ENCODE assay signal across 8 mouse cellular contexts in genomic region chr3:27782056-27782765, GRCm38 (mm10).
DNase-seq lines count a peak whose midpoint lies in the region; ATAC-seq lines count a peak whose summit lies in the region.

No protein-coding gene starts in this region.

- H3K9ac ChIP-seq in hindbrain, embryonic 13.5 days = no peak overlapping the region
- H3K9ac ChIP-seq in midbrain, embryonic 12.5 days (replicated peaks) = peak overlapping the region; percentile 26; the same call in 1 of the 2 replicates
- no peak overlapping the region for H3K9ac ChIP-seq in liver, embryonic 11.5 days (ENCODE audit: low read depth, low read length)

- H3K4me1 ChIP-seq in hindbrain, embryonic 13.5 days (replicated peaks) = peaks cover 27% of the 10 kb centered on the region
- H3K4me1 ChIP-seq in midbrain, embryonic 12.5 days = peaks cover 34% of the 10 kb centered on the region
- peaks cover 2% of the 10 kb centered on the region for H3K4me1 ChIP-seq in liver, embryonic 11.5 days (replicated peaks; ENCODE audit: control insufficient read depth, insufficient read depth, low read length)

- no peak overlapping the region for H3K4me3 ChIP-seq in hindbrain, embryonic 13.5 days
- no peak overlapping the region for H3K4me3 ChIP-seq in midbrain, embryonic 12.5 days
- H3K4me3 ChIP-seq in liver, embryonic 11.5 days (ENCODE audit: low read depth, low read length) = no peak overlapping the region

- H3K4me2 ChIP-seq in hindbrain, embryonic 13.5 days = peak overlapping the region; percentile 37
- peak overlapping the region; percentile 27 for H3K4me2 ChIP-seq in midbrain, embryonic 12.5 days (replicated peaks)
- no peak overlapping the region for H3K4me2 ChIP-seq in liver, embryonic 11.5 days

- no peaks in the 10 kb centered on the region for H3K27me3 ChIP-seq in hindbrain, embryonic 13.5 days
- no peaks in the 10 kb centered on the region for H3K27me3 ChIP-seq in midbrain, embryonic 12.5 days
- no peaks in the 10 kb centered on the region for H3K27me3 ChIP-seq in liver, embryonic 11.5 days (replicated peaks; ENCODE audit: control insufficient read depth, insufficient read depth, low read length)

- no peaks in the 10 kb centered on the region for H3K36me3 ChIP-seq in hindbrain, embryonic 13.5 days
- no peaks in the 10 kb centered on the region for H3K36me3 ChIP-seq in midbrain, embryonic 12.5 days
- no peaks in the 10 kb centered on the region for H3K36me3 ChIP-seq in liver, embryonic 11.5 days (ENCODE audit: control insufficient read depth, insufficient read depth, low read length)

- peak; percentile 81 for ATAC-seq in hindbrain, embryonic 13.5 days (ENCODE audit: low FRiP score)
- ATAC-seq in midbrain, embryonic 12.5 days (ENCODE audit: low FRiP score, low read depth) = peak; percentile 81
- ATAC-seq in liver, embryonic 11.5 days (replicated peaks; ENCODE audit: low FRiP score) = no peak

- no peaks in the 10 kb centered on the region for H3K9me3 ChIP-seq in hindbrain, embryonic 13.5 days
- no peaks in the 10 kb centered on the region for H3K9me3 ChIP-seq in midbrain, embryonic 12.5 days
- no peaks in the 10 kb centered on the region for H3K9me3 ChIP-seq in liver, embryonic 11.5 days (ENCODE audit: control insufficient read depth, low read length)

- WGBS in hindbrain, embryonic 13.5 days = 21% methylated on average over 19 of the region's 19 CpGs
- WGBS in midbrain, embryonic 12.5 days = 25% methylated on average over 19 of the region's 19 CpGs
- WGBS in liver, embryonic 11.5 days = 40% methylated on average over 19 of the region's 19 CpGs

- peak overlapping the region; percentile 56 for H3K27ac ChIP-seq in hindbrain, embryonic 13.5 days
- peak overlapping the region; percentile 58; the same call in 1 of the 2 replicates for H3K27ac ChIP-seq in midbrain, embryonic 12.5 days (replicated peaks)
- no peak overlapping the region for H3K27ac ChIP-seq in liver, embryonic 11.5 days (ENCODE audit: low read depth, low read length)

- peak; percentile 5 to 25 for DNase-seq in cerebellum, postnatal 4 days (ENCODE audit: low spot score in 2 of 2)
- no peak for DNase-seq in cerebellum, adult 9-10 months
- peak; percentile 52 for DNase-seq in embryo, embryonic 11 days
- DNase-seq in adrenal gland, adult (ENCODE audit: inconsistent age in 2 of 2, low spot score in 1 of 2) = no peak
- no peak for DNase-seq in liver, embryonic 11.5 days (ENCODE audit: low spot score)
- no peak for DNase-seq in adrenal gland, adult 2 months

Comparison
In these comparisons a context has a peak if more than half of its experiments do, and no peak if none do; other contexts are left out.
1. DNase-seq: peak in cerebellum, postnatal 4 days (2 of 2) and embryo, embryonic 11 days (single experiment); none in cerebellum, adult 9-10 months (single experiment), adrenal gland, adult (0 of 2), liver, embryonic 11.5 days (single experiment) and adrenal gland, adult 2 months (single experiment).